Mouse (Mus musculus) thymus, adult 18-20 months (tissue): ENCODE measurements around the gene Pikfyve.

ENCODE experiments used
- DNase-seq, 2 experiments: peaks; one replicate each; pipeline ENCODE4 v3.0.0; 2022; ENCODE audit warnings: mixed read lengths in 2 of 2

Gene Pikfyve

DNA sequence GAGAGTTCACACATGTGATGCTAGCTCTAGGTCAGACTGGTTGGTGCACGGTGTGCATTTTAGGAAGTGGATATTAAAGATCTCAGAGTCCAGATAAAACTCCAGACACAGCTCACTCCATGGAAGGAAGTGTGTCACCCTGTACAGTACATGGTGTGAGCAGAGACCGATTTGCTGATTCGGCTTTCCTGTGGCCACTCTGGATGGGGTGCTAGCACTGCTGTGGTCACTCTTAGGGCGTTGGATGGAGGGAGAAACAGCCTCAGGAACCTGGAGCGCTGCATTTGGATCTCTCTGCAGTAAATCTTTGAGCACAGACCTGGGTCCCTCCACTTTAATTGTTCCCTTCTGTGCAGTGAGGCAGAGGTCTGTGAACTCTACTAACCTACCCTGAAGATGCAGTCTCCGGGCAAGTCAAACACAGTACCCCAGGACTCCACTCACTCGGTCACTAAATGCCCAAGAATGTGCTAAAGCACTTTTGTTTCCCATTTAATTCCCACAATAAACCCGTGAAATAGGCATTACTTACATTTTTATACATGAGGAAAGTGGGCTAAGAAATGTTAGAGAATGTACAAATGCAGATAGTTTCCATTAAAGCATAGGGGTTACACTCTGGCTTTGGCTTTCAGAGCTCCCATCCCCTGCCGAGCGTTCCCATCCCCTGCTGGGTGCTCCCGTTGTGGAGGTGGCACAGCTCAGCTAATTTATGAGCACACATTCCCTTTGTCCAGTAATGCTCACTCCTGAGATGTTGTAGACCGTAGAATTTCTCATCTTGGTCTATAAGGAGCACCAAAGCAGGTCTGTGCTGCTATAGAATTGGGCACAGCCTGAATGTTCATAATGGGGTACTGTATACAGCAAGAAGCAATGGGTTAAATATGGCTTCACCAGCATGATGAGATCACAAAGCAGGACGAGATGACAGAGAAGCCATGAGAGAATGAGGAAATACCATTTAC is 127.9 kb downstream of the Pikfyve start:
- no peak for DNase-seq

- DNase-seq: no peak
Observed at GRCm38 (mm10) chr1:65315022-65315407, 128.5 kb downstream of the Pikfyve start.
